Mouse (Mus musculus): ENCODE measurements around the gene Gck. TPM values are rescaled to one million over a fixed set of nuclear protein-coding genes. Genes with fewer than 3 reads are reported as not detected.
"Not testable (repeated sequence)": the region's sequence is repeated elsewhere in the genome, so short reads cannot be mapped to it uniquely, and the experiment has no call there.

Gck gene
- polyA plus RNA-seq, 1 experiment from 2014 or later: 0.75 TPM

- peaks cover 15% of the 10 kb centered on the region; the same call in 1 of the 2 replicates for H3K4me1 ChIP-seq (ENCODE audit: control insufficient read depth, insufficient read depth, low read length)
- WGBS: 35% methylated on average over 8 of the region's 8 CpGs
- ATAC-seq (ENCODE audit: insufficient number of reproducible peaks, insufficient read depth, low FRiP score, low read depth): no peak
- no peak overlapping the region for H3K9ac ChIP-seq (replicated peaks; ENCODE audit: low read depth, low read length)
- H3K27ac ChIP-seq (ENCODE audit: low read length): no peak overlapping the region
- no peak overlapping the region for H3K4me2 ChIP-seq (replicated peaks; ENCODE audit: low read depth, low read length)
- H3K9me3 ChIP-seq (ENCODE audit: control insufficient read depth, low read depth, low read length): no peaks in the 10 kb centered on the region
- H3K36me3 ChIP-seq (ENCODE audit: control insufficient read depth, insufficient read depth, low read length): no peaks in the 10 kb centered on the region
- H3K4me3 ChIP-seq (ENCODE audit: low read depth, low read length): no peak overlapping the region
- H3K27me3 ChIP-seq (ENCODE audit: control insufficient read depth, insufficient read depth, low read length): no peaks in the 10 kb centered on the region
Measured at GRCm38 (mm10) chr11:5953130-5953765, 3.4 kb upstream of the Gck start.

GRCm38 (mm10) chr11:5952501-5952900, 2.6 kb upstream of the Gck start:
- H3K9ac ChIP-seq (replicated peaks; ENCODE audit: low read depth, low read length): no peak overlapping the region
- ATAC-seq (ENCODE audit: insufficient number of reproducible peaks, insufficient read depth, low FRiP score, low read depth): no peak
- WGBS: 44% methylated on average over 5 of the region's 5 CpGs
- no peak overlapping the region for H3K4me2 ChIP-seq (replicated peaks; ENCODE audit: low read depth, low read length)
- no peak overlapping the region for H3K4me3 ChIP-seq (ENCODE audit: low read depth, low read length)
- peaks cover 15% of the 10 kb centered on the region; the same call in 1 of the 2 replicates for H3K4me1 ChIP-seq (ENCODE audit: control insufficient read depth, insufficient read depth, low read length)
- no peaks in the 10 kb centered on the region for H3K36me3 ChIP-seq (ENCODE audit: control insufficient read depth, insufficient read depth, low read length)
- H3K27ac ChIP-seq (ENCODE audit: low read length): no peak overlapping the region
- H3K27me3 ChIP-seq (ENCODE audit: control insufficient read depth, insufficient read depth, low read length): no peaks in the 10 kb centered on the region
- H3K9me3 ChIP-seq (ENCODE audit: control insufficient read depth, low read depth, low read length): no peaks in the 10 kb centered on the region

- Histone ChIP-seq H3K9ac (replicated peaks; ENCODE audit: low read depth, low read length) (no peak overlapping the region), H3K9me3 (ENCODE audit: control insufficient read depth, low read depth, low read length) (0 out of 2 replicates have a peak, but pooled peaks cover under 1% of the 10 kb centered on the region), H3K27ac (ENCODE audit: low read length) (peak overlapping the region; percentile 23; the same call in 1 of the 2 replicates), H3K27me3 (ENCODE audit: control insufficient read depth, insufficient read depth, low read length) (no peaks in the 10 kb centered on the region), H3K4me2 (replicated peaks; ENCODE audit: low read depth, low read length) (no peak overlapping the region), H3K4me3 (ENCODE audit: low read depth, low read length) (no peak overlapping the region), H3K36me3 (ENCODE audit: control insufficient read depth, insufficient read depth, low read length) (no peaks in the 10 kb centered on the region), H3K4me1 (ENCODE audit: control insufficient read depth, insufficient read depth, low read length) (0 out of 2 replicates have a peak, but pooled peaks cover 3% of the 10 kb centered on the region)
- no peak for ATAC-seq (ENCODE audit: insufficient number of reproducible peaks, insufficient read depth, low FRiP score, low read depth)
- WGBS: 48% methylated on average over 10 of the region's 10 CpGs
Measured at GRCm38 (mm10) chr11:5948546-5949250, 1.2 kb downstream of the Gck start.

GRCm38 (mm10) chr11:5947796-5948195, 2.1 kb downstream of the Gck start:
- WGBS: 24% methylated on average over 4 of the region's 4 CpGs

GRCm38 (mm10) chr11:5945096-5945495, 4.8 kb downstream of the Gck start:
- Histone ChIP-seq H3K27me3 (ENCODE audit: control insufficient read depth, insufficient read depth, low read length) (no peaks in the 10 kb centered on the region), H3K4me2 (replicated peaks; ENCODE audit: low read depth, low read length) (no peak overlapping the region), H3K36me3 (ENCODE audit: control insufficient read depth, insufficient read depth, low read length) (no peaks in the 10 kb centered on the region), H3K9ac (replicated peaks; ENCODE audit: low read depth, low read length) (no peak overlapping the region), H3K27ac (ENCODE audit: low read length) (no peak overlapping the region), H3K9me3 (ENCODE audit: control insufficient read depth, low read depth, low read length) (0 out of 2 replicates have a peak, but pooled peaks cover 4% of the 10 kb centered on the region), H3K4me3 (ENCODE audit: low read depth, low read length) (no peak overlapping the region), H3K4me1 (ENCODE audit: control insufficient read depth, insufficient read depth, low read length) (0 out of 2 replicates have a peak, but pooled peaks cover 3% of the 10 kb centered on the region)
- ATAC-seq (ENCODE audit: insufficient number of reproducible peaks, insufficient read depth, low FRiP score, low read depth): no peak
- WGBS: 74% methylated on average over 2 of the region's 2 CpGs

More at GRCm38 (mm10) chr11:5947796-5948195, 2.1 kb downstream of the Gck start:
- Histone ChIP-seq H3K27ac (ENCODE audit: low read length) (no peak overlapping the region), H3K27me3 (ENCODE audit: control insufficient read depth, insufficient read depth, low read length) (no peaks in the 10 kb centered on the region), H3K4me3 (ENCODE audit: low read depth, low read length) (no peak overlapping the region), H3K36me3 (ENCODE audit: control insufficient read depth, insufficient read depth, low read length) (no peaks in the 10 kb centered on the region), H3K4me2 (replicated peaks; ENCODE audit: low read depth, low read length) (no peak overlapping the region), H3K9ac (replicated peaks; ENCODE audit: low read depth, low read length) (no peak overlapping the region), H3K9me3 (ENCODE audit: control insufficient read depth, low read depth, low read length) (0 out of 2 replicates have a peak, but pooled peaks cover 4% of the 10 kb centered on the region), H3K4me1 (ENCODE audit: control insufficient read depth, insufficient read depth, low read length) (0 out of 2 replicates have a peak, but pooled peaks cover 3% of the 10 kb centered on the region)
- ATAC-seq (ENCODE audit: insufficient number of reproducible peaks, insufficient read depth, low FRiP score, low read depth): no peak

- Histone ChIP-seq H3K9ac (replicated peaks; ENCODE audit: low read depth, low read length) (no peak overlapping the region), H3K4me3 (ENCODE audit: low read depth, low read length) (no peak overlapping the region)
- 74% methylated on average over 6 of the region's 6 CpGs for WGBS
Measured at GRCm38 (mm10) chr11:5942966-5943365, 6.9 kb downstream of the Gck start.

GRCm38 (mm10) chr11:5934531-5934930, 15.3 kb downstream of the Gck start:
- H3K4me1 ChIP-seq (ENCODE audit: control insufficient read depth, insufficient read depth, low read length); H3K9ac ChIP-seq (replicated peaks; ENCODE audit: low read depth, low read length); H3K4me3 ChIP-seq (ENCODE audit: low read depth, low read length); H3K4me2 ChIP-seq (replicated peaks; ENCODE audit: low read depth, low read length); ATAC-seq (ENCODE audit: insufficient number of reproducible peaks, insufficient read depth, low FRiP score, low read depth); H3K36me3 ChIP-seq (ENCODE audit: control insufficient read depth, insufficient read depth, low read length); H3K27ac ChIP-seq (ENCODE audit: low read length); H3K27me3 ChIP-seq (ENCODE audit: control insufficient read depth, insufficient read depth, low read length); H3K9me3 ChIP-seq (ENCODE audit: control insufficient read depth, low read depth, low read length): not testable (repeated sequence)
- WGBS: 93% methylated on average over 11 of the region's 11 CpGs

More at GRCm38 (mm10) chr11:5942966-5943365, 6.9 kb downstream of the Gck start:
- Histone ChIP-seq H3K36me3 (ENCODE audit: control insufficient read depth, insufficient read depth, low read length) (no peaks in the 10 kb centered on the region), H3K9me3 (ENCODE audit: control insufficient read depth, low read depth, low read length) (0 out of 2 replicates have a peak, but pooled peaks cover 4% of the 10 kb centered on the region), H3K27ac (ENCODE audit: low read length) (no peak overlapping the region), H3K27me3 (ENCODE audit: control insufficient read depth, insufficient read depth, low read length) (no peaks in the 10 kb centered on the region), H3K4me2 (replicated peaks; ENCODE audit: low read depth, low read length) (no peak overlapping the region), H3K4me1 (ENCODE audit: control insufficient read depth, insufficient read depth, low read length) (no peaks in the 10 kb centered on the region)
- ATAC-seq (ENCODE audit: insufficient number of reproducible peaks, insufficient read depth, low FRiP score, low read depth): no peak

GRCm38 (mm10) chr11:5931947-5932346, 17.9 kb downstream of the Gck start:
- H3K27ac ChIP-seq (ENCODE audit: low read length); H3K4me1 ChIP-seq (ENCODE audit: control insufficient read depth, insufficient read depth, low read length); H3K9ac ChIP-seq (replicated peaks; ENCODE audit: low read depth, low read length); H3K4me2 ChIP-seq (replicated peaks; ENCODE audit: low read depth, low read length); H3K4me3 ChIP-seq (ENCODE audit: low read depth, low read length); H3K36me3 ChIP-seq (ENCODE audit: control insufficient read depth, insufficient read depth, low read length); H3K9me3 ChIP-seq (ENCODE audit: control insufficient read depth, low read depth, low read length); H3K27me3 ChIP-seq (ENCODE audit: control insufficient read depth, insufficient read depth, low read length); ATAC-seq (ENCODE audit: insufficient number of reproducible peaks, insufficient read depth, low FRiP score, low read depth): not testable (repeated sequence)
- 87% methylated on average over 6 of the region's 6 CpGs for WGBS

Measured in stomach, embryonic 14.5 days (tissue).